Mouse (Mus musculus) Patski (cell line): ENCODE measurements around the gene Vmn2r56. TPM values are rescaled to one million over a fixed set of nuclear protein-coding genes. Genes with fewer than 3 reads are reported as not detected.
"Not testable (repeated sequence)": the region's sequence is repeated elsewhere in the genome, so short reads cannot be mapped to it uniquely, and the experiment has no call there.

ENCODE experiments used
- ATAC-seq: fragments of 100-300 bp; one replicate; pipeline ENCODE4 v1.8.0; 2021
- CTCF ChIA-PET: fragments of 350-600 bp; sonication (Branson Sonifier 250); formaldehyde crosslinking; loops from one replicate; lab custom pipeline; 2022; ENCODE audit warnings: inconsistent platforms; lab: Charles Lee
- POLR2A ChIA-PET: fragments of 350-600 bp; sonication (Branson Sonifier 250); formaldehyde crosslinking; loops from one replicate; lab custom pipeline; 2022; ENCODE audit warnings: antibody characterized with exemption, inconsistent platforms; lab: Charles Lee
- DNase-seq: peaks from one replicate; pipeline ENCODE4 v3.0.0-alpha.2; 2011; ENCODE audit warnings: low read depth, low spot score
- H3K27me3 ChIP-seq: fragments of 371-371 bp; one replicate; pipeline ENCODE4 v1.5.1; 2021
- CTCF ChIP-seq: fragments of 100-300 bp; IDR thresholded peaks from one replicate; pipeline ENCODE4 v1.5.1; 2021
- in situ Hi-C: fragments of 300-500 bp; cut with MboI; formaldehyde crosslinking; loops from 3 replicates; pipeline ENCODE4 v1.11.1; 2018; ENCODE audit warnings: low pct_unique_long_range_greater_than_20kb, mixed read lengths
- polyA plus RNA-seq: library from polyadenylated mRNA; unstranded; gene quantifications from one replicate; pipeline ENCODE4 v1.2.3, GENCODE M21; 2021

Gene Vmn2r56
- polyA plus RNA-seq = not detected

- H3K27me3 ChIP-seq = no peaks in the 10 kb centered on the region
- no peak for DNase-seq
- ChIA-PET CTCF (no interaction called here), POLR2A (no interaction called here)
- TF ChIP-seq CTCF = no peak
- no peak for ATAC-seq
- in situ Hi-C loops = no loop called here
Observed at GRCm38 (mm10) chr7:12734904-12735303, at the start of gene Vmn2r56. Vmn2r56 (minus strand) TSS chr7:12735004.

GRCm38 (mm10) chr7:12780151-12780830 lies 45.5 kb upstream of the Vmn2r56 start:
- POLR2A ChIA-PET = no interaction called here

GRCm38 (mm10) chr7:12779782-12780150 lies 45.0 kb upstream of the Vmn2r56 start:
- DNase-seq = no peak
- H3K27me3 ChIP-seq = no peaks in the 10 kb centered on the region
- no peak for TF ChIP-seq CTCF
- ATAC-seq = no peak
- POLR2A ChIA-PET = no interaction called here
- CTCF ChIA-PET = no interaction called here
- in situ Hi-C loops = no loop called here

More at GRCm38 (mm10) chr7:12780151-12780830, 45.5 kb upstream of the Vmn2r56 start:
- DNase-seq (no peak), ATAC-seq (peak; percentile 38)
- H3K27me3 ChIP-seq = no peaks in the 10 kb centered on the region
- no peak for TF ChIP-seq CTCF
- in situ Hi-C loops = no loop called here
- CTCF ChIA-PET = no interaction called here

DNA sequence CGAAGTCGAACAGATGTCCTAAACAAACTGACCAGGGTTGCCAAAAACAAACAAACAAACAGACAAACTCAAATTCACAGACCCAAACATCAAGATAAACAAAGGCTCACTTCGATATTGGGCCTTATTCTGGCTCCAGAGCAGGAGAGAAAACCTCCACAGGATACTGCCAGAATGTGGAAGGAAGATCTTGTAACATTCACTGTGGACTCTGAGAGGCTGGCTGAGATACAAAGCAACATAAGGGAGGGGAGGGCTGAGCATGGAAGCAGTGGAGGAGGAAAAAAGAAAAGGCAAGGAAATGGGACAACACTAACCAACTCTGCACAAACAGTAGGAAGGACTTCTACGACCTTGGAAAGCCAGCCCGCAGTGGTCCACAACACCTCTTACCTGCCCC lies 44.3 kb upstream of the Vmn2r56 start:
- POLR2A ChIA-PET = no interaction called here
- DNase-seq (no peak), ATAC-seq (no peak)
- no peaks in the 10 kb centered on the region for H3K27me3 ChIP-seq
- in situ Hi-C loops = no loop called here
- CTCF ChIA-PET = no interaction called here
- TF ChIP-seq CTCF = no peak

- ATAC-seq = no peak
- H3K27me3 ChIP-seq = no peaks in the 10 kb centered on the region
- CTCF ChIA-PET = no interaction called here
- no peak for DNase-seq
- TF ChIP-seq CTCF = no peak
- POLR2A ChIA-PET = interaction anchor here (0.6 kb wide), 1 partner anchor 240 kb away, joined by 5 read pairs; no protein-coding TSS in a partner anchor
- in situ Hi-C loops = no loop called here
Observed at GRCm38 (mm10) chr7:12774606-12775005, 39.8 kb upstream of the Vmn2r56 start.

GRCm38 (mm10) chr7:12774111-12774510 lies 39.3 kb upstream of the Vmn2r56 start:
- TF ChIP-seq CTCF = no peak
- ChIA-PET CTCF (no interaction called here), POLR2A (interaction anchor here (0.6 kb wide), 1 partner anchor 241 kb away, joined by 5 read pairs; no protein-coding TSS in a partner anchor)
- in situ Hi-C loops = no loop called here
- DNase-seq (no peak), ATAC-seq (no peak)
- no peaks in the 10 kb centered on the region for H3K27me3 ChIP-seq

DNA sequence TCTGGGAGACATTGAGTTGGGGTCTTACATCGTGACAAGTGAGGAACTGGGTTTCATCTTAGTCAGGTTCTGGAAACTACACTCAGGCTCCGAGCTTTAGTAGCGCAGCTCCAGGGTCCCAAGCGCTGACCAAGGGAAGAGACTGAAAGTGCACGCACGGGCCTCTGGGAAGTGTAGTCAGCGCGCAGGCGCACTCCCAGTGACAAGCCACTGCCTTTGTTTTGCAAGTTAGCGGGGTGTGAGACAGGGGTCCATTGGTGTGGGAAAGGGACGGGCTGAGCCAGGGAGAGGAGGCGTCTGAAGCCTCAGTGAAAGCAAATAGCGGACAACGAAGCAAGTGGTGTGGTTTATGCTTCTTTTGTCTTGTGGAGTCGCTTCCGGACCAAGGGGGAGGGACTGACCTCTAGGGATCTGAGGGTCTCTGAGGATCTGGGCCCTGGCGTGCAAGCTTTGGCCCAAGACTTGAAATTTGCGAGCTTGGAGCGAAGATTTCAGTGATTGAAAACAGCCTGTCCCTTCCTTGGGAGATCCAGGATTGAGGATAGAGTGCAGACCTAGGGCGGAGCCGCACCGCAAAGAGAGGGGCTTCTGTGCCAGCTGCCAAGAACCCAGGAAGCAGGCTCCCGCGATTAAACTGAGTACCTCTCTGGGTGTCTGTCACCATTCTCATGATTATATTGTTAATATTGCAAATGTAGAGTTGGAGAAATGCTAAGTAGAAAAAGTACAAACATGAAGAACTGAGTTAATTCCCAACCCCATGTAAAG lies 14.8 kb upstream of the Vmn2r56 start:
- H3K27me3 ChIP-seq = no peaks in the 10 kb centered on the region
- TF ChIP-seq CTCF = no peak
- ATAC-seq = no peak
- POLR2A ChIA-PET = no interaction called here
- DNase-seq = no peak
- CTCF ChIA-PET = no interaction called here
- in situ Hi-C loops = no loop called here

DNA sequence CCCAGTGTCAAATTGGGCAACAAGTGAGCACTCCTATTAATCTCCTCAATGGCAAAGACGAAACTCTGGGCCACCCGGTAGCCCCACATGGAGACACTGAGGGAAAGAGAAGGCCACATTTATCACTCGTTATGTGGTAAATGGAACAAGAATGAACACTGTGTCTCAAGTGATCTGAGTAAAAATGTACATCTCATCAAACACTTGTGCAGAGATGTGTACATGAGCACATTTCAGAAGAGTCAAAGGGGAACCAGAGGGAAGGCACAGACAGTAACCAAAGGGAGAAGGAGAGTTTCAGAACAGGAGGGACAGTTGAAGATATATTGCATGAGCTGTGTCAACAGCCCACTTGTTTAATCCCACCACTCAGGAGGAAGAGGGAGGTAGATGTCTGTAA lies 49.9 kb downstream of the Vmn2r56 start, which contains the start of gene Vmn2r55:
Vmn2r55 (minus strand) TSS at position 101 of the 400 bp plus-strand sequence.
- in situ Hi-C loops, H3K27me3 ChIP-seq, DNase-seq, ATAC-seq, CTCF ChIA-PET, POLR2A ChIA-PET: not testable (repeated sequence)

GRCm38 (mm10) chr7:12640219-12640618 lies 94.6 kb downstream of the Vmn2r56 start, which contains the start of gene Vmn2r54:
Vmn2r54 (minus strand) TSS chr7:12640319.
- ATAC-seq, in situ Hi-C loops, POLR2A ChIA-PET, CTCF ChIA-PET, H3K27me3 ChIP-seq, DNase-seq: not testable (repeated sequence)

Other genes starting within 250 kb of the Vmn2r56 start
- gene 2900092C05Rik, start 222.5 kb downstream of the Vmn2r56 start, polyA plus RNA-seq = 0.06 TPM
- under 0.01 TPM for gene Vmn2r53, start 126.2 kb downstream of the Vmn2r56 start, polyA plus RNA-seq
- gene Vmn2r54, start 94.7 kb downstream of the Vmn2r56 start, polyA plus RNA-seq = not detected
- not detected for gene Vmn2r55, start 50.0 kb downstream of the Vmn2r56 start, polyA plus RNA-seq
- gene Zscan18, start 68.6 kb upstream of the Vmn2r56 start, polyA plus RNA-seq = 1.0 TPM
- gene Zfp329, start 83.9 kb upstream of the Vmn2r56 start, polyA plus RNA-seq = 6.1 TPM
- 8.1 TPM for gene Zfp110, start 99.8 kb upstream of the Vmn2r56 start, polyA plus RNA-seq
- 6.0 TPM for gene Zfp128, start 146.2 kb upstream of the Vmn2r56 start, polyA plus RNA-seq
- 15.7 TPM for gene Zscan22, start 162.8 kb upstream of the Vmn2r56 start, polyA plus RNA-seq
- gene Rps5, start 187.3 kb upstream of the Vmn2r56 start, polyA plus RNA-seq = 905 TPM
- gene Rnf225, start 192.4 kb upstream of the Vmn2r56 start, polyA plus RNA-seq = 0.47 TPM
- gene Zfp324, start 230.8 kb upstream of the Vmn2r56 start, polyA plus RNA-seq = 7.9 TPM
- 5.9 TPM for gene Zfp446, start 242.8 kb upstream of the Vmn2r56 start, polyA plus RNA-seq